Mouse (Mus musculus) CH12.LX (cell line): ENCODE measurements around the gene Mettl26. TPM values are rescaled to one million over a fixed set of nuclear protein-coding genes. Genes with fewer than 3 reads are reported as not detected.
A peak's percentile ranks its signal among the peaks of the same experiment; 100 is the strongest.

ENCODE experiments used
- DNase-seq: peaks from one replicate; pipeline ENCODE4 v3.0.0-alpha.2; 2013; ENCODE audit errors: extremely low read depth
- H3K27ac ChIP-seq: 2 replicates; pipeline ENCODE4 v1.5.1; 2012; ENCODE audit warnings: low read depth, mild to moderate bottlenecking, control low read depth, moderate library complexity; ENCODE audit not compliant: insufficient read depth
- H3K27me3 ChIP-seq: replicated peaks from 2 replicates; pipeline ENCODE3; 2012; ENCODE audit warnings: inconsistent platforms
- H3K36me3 ChIP-seq, 2 experiments: replicated peaks in 1 of 2; 2 replicates each; pipeline versions ENCODE3 to v1.6.1; 2012; ENCODE audit warnings: inconsistent platforms in 1 of 2, low read length in 1 of 2, mild to moderate bottlenecking in 1 of 2, mixed read lengths in 1 of 2, moderate library complexity in 1 of 2; ENCODE audit not compliant: control insufficient read depth in 1 of 2, insufficient read depth in 1 of 2
- H3K4me1 ChIP-seq, 2 experiments: 2 replicates each; pipeline ENCODE4 v1.6.1; 2012; ENCODE audit warnings: inconsistent platforms in 1 of 2, moderate library complexity in 1 of 2; ENCODE audit not compliant: insufficient read depth in 2 of 2, control insufficient read depth in 1 of 2
- H3K4me2 ChIP-seq: 2 replicates; pipeline ENCODE4 v1.6.1; 2012; ENCODE audit warnings: low read depth, mild to moderate bottlenecking, control low read depth; ENCODE audit not compliant: poor library complexity, insufficient read depth, severe bottlenecking
- H3K4me3 ChIP-seq, 3 experiments: fragments of 150-350 bp in 1 of 3; sonication (generic) in 1 of 3; replicated peaks in 1 of 3; 2 replicates each; pipeline versions ENCODE3 to v1.5.1; 2011 to 2012; ENCODE audit warnings: low read depth in 2 of 3, low read length in 2 of 3, mild to moderate bottlenecking in 2 of 3, moderate library complexity in 2 of 3, control low read depth in 1 of 3, improper control_type of control experiment in 1 of 3, inconsistent platforms in 1 of 3, mixed read lengths in 1 of 3; ENCODE audit not compliant: poor library complexity in 1 of 3
- H3K79me2 ChIP-seq: replicated peaks from 2 replicates; pipeline ENCODE4 v1.6.1; 2012; ENCODE audit warnings: mild to moderate bottlenecking, moderate library complexity; ENCODE audit not compliant: control insufficient read depth, poor library complexity, insufficient read depth, severe bottlenecking; ENCODE audit errors: extremely low read depth
- H3K9ac ChIP-seq: 2 replicates; pipeline ENCODE4 v1.6.1; 2012; ENCODE audit warnings: low read depth, mild to moderate bottlenecking, control low read depth, moderate library complexity; ENCODE audit not compliant: insufficient read depth
- H3K9me3 ChIP-seq: replicated peaks from 2 replicates; pipeline ENCODE3; 2012; ENCODE audit warnings: low read length, inconsistent platforms, mixed read lengths
- CHD1 ChIP-seq: IDR thresholded peaks from 2 replicates; pipeline ENCODE4 v1.6.1; 2012; ENCODE audit warnings: low read depth, low read length, improper control_type of control experiment, inconsistent platforms
- CHD2 ChIP-seq: IDR thresholded peaks from 2 replicates; pipeline ENCODE4 v1.6.1; 2011; ENCODE audit warnings: low read length, improper control_type of control experiment
- CTCF ChIP-seq, 2 experiments: IDR thresholded peaks in 1 of 2; conservative IDR thresholded peaks in 1 of 2; 2 replicates each; pipeline ENCODE4 v1.5.1; 2011 to 2012; ENCODE audit warnings: low read depth in 2 of 2, low read length in 2 of 2, improper control_type of control experiment in 1 of 2, inconsistent platforms in 1 of 2, mild to moderate bottlenecking in 1 of 2, moderate library complexity in 1 of 2
- E2F4 ChIP-seq: IDR thresholded peaks from 2 replicates; pipeline ENCODE4 v1.6.1; 2011; ENCODE audit warnings: low read depth, low read length, improper control_type of control experiment; ENCODE audit not compliant: insufficient replicate concordance
- ELF1 ChIP-seq: IDR thresholded peaks from 2 replicates; pipeline ENCODE4 v1.6.1; 2014; ENCODE audit warnings: low read depth, mild to moderate bottlenecking, inconsistent platforms, low read length, improper control_type of control experiment
- EP300 ChIP-seq: IDR thresholded peaks from 2 replicates; pipeline ENCODE4 v1.6.1; 2011; ENCODE audit warnings: low read length, improper control_type of control experiment
- GABPA ChIP-seq: IDR thresholded peaks from 2 replicates; pipeline ENCODE4 v1.6.1; 2012; ENCODE audit warnings: low read depth, low read length, improper control_type of control experiment, inconsistent platforms; ENCODE audit not compliant: insufficient replicate concordance
- HCFC1 ChIP-seq: IDR thresholded peaks from 2 replicates; pipeline ENCODE4 v1.6.1; 2012; ENCODE audit warnings: low read depth, mild to moderate bottlenecking, inconsistent platforms, low read length, improper control_type of control experiment
- JUN ChIP-seq: IDR thresholded peaks from 2 replicates; pipeline ENCODE4 v1.6.1; 2011; ENCODE audit warnings: low read depth, mild to moderate bottlenecking, low read length, improper control_type of control experiment, moderate library complexity; ENCODE audit not compliant: insufficient read depth
- MAX ChIP-seq: IDR thresholded peaks from 2 replicates; pipeline ENCODE4 v1.6.1; 2011; ENCODE audit warnings: low read length, improper control_type of control experiment
- MXI1 ChIP-seq: IDR thresholded peaks from 2 replicates; pipeline ENCODE4 v1.6.1; 2011; ENCODE audit warnings: mild to moderate bottlenecking, low read depth, low read length, improper control_type of control experiment
- MYC ChIP-seq: IDR thresholded peaks from 2 replicates; pipeline ENCODE4 v1.6.1; 2011; ENCODE audit warnings: low read depth, mild to moderate bottlenecking, improper control_type of control experiment, low read length
- NELFE ChIP-seq: IDR thresholded peaks from 2 replicates; pipeline ENCODE4 v1.6.1; 2011; ENCODE audit warnings: low read depth, low read length, improper control_type of control experiment
- PAX5 ChIP-seq: IDR thresholded peaks from 2 replicates; pipeline ENCODE4 v1.6.1; 2012; ENCODE audit warnings: low read length, inconsistent platforms, mixed read lengths
- POLR2AphosphoS2 ChIP-seq: IDR thresholded peaks from 2 replicates; pipeline ENCODE4 v1.6.1; 2011; ENCODE audit warnings: low read depth, low read length, improper control_type of control experiment
- RAD21 ChIP-seq: IDR thresholded peaks from 2 replicates; pipeline ENCODE4 v1.6.1; 2011; ENCODE audit warnings: low read depth, mild to moderate bottlenecking, low read length, improper control_type of control experiment, moderate library complexity
- RCOR1 ChIP-seq: conservative IDR thresholded peaks from 2 replicates; pipeline ENCODE4 v1.6.1; 2012; ENCODE audit warnings: low read depth, mild to moderate bottlenecking, inconsistent platforms, low read length, improper control_type of control experiment
- SIN3A ChIP-seq: IDR thresholded peaks from 2 replicates; pipeline ENCODE4 v1.6.1; 2012; ENCODE audit warnings: low read length, improper control_type of control experiment, inconsistent platforms
- SMC3 ChIP-seq: IDR thresholded peaks from 2 replicates; pipeline ENCODE4 v1.6.1; 2011; ENCODE audit warnings: low read depth, low read length, improper control_type of control experiment
- USF1 ChIP-seq: IDR thresholded peaks from 2 replicates; pipeline ENCODE4 v1.6.1; 2014; ENCODE audit warnings: low read depth, mild to moderate bottlenecking, inconsistent platforms, low read length, improper control_type of control experiment
- USF2 ChIP-seq: conservative IDR thresholded peaks from 2 replicates; pipeline ENCODE4 v1.6.1; 2011; ENCODE audit warnings: low read depth, low read length, improper control_type of control experiment
- ZKSCAN1 ChIP-seq: IDR thresholded peaks from 2 replicates; pipeline ENCODE4 v1.6.1; 2012; ENCODE audit warnings: low read depth, inconsistent platforms, low read length, improper control_type of control experiment, borderline replicate concordance
- dilution Hi-C: fragments of 300-500 bp; cut with MboI; formaldehyde crosslinking; loops from 2 replicates; pipeline ENCODE4 v1.14.3; 2020; ENCODE audit warnings: low sequenced_read_pairs; ENCODE audit not compliant: extremely low pct_unique_long_range_greater_than_20kb, extremely low pct_ligation_motif_present
- in situ Hi-C: fragments of 300-500 bp; cut with MboI; formaldehyde crosslinking; loops from 3 replicates; pipeline ENCODE4 v1.14.3; 2019; ENCODE audit warnings: low sequenced_read_pairs, low pct_ligation_motif_present, low pct_unique_long_range_greater_than_20kb, mixed read lengths
- polyA plus RNA-seq: library from polyadenylated mRNA; unstranded; fragments of >175 nt; gene quantifications from 2 replicates; pipeline ENCODE4 v1.2.1, GENCODE M21; 2012; ENCODE audit warnings: low read depth; ENCODE audit not compliant: insufficient read length
- total RNA-seq, 2 experiments: library from RNA; depleted of rRNA; stranded (reverse); fragments of 300-350 nt in 1 of 2; fragments of >200 nt in 1 of 2; gene quantifications; 2 replicates each; pipeline ENCODE4 v1.2.3; 2012 to 2014

Gene Mettl26
- total and polyA plus RNA-seq, 3 experiments = 29.8 to 52.5 (median 33.0) TPM

DNA sequence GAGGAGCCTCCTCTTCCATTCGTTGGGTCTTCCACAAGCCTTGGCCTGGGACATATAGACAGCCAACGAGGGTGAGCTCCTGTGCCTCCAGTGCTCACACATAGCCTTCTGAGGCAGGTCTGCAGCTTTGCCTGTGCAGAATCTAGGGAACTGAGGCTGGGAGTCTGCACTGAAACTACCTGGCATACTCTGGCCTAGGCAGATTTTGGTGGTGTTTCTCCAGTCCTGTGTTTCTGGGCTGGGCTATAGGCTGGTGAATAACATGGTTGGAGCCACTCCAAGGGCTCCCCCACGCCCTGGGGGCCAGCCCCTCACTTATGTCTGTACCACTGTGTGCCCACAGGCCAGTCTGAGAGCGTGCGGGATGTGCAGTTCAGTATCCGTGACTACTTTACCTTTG, 49.6 kb upstream of the Mettl26 start:
- H3K4me1 ChIP-seq = peaks cover 19 to 43% of the 10 kb centered on the region in 2 experiments
- peak overlapping the region; percentile 85; the same call in 1 of the 2 replicates for H3K4me2 ChIP-seq
- peaks cover 36 to 53% of the 10 kb centered on the region in 2 experiments for H3K36me3 ChIP-seq
- H3K27me3 ChIP-seq = peaks cover 21% of the 10 kb centered on the region
- no peak for TF ChIP-seq ZKSCAN1
- TF ChIP-seq USF1 = no peak
- no peak for TF ChIP-seq PAX5
- TF ChIP-seq NELFE = no peak
- TF ChIP-seq MXI1 = no peak
- no peak for TF ChIP-seq RCOR1
- no peak for TF ChIP-seq GABPA
- TF ChIP-seq MYC = no peak
- no peak for TF ChIP-seq POLR2AphosphoS2
- TF ChIP-seq CTCF (conservative IDR thresholded peaks at IDR 0.05 in 1 of 2, IDR thresholded peaks at IDR 0.05 in 1 of 2; ENCODE audit: low read depth in 2 of 2, low read length in 2 of 2) = no peak
- no peak for TF ChIP-seq CHD2
- TF ChIP-seq RAD21 = no peak
- no peak for TF ChIP-seq MAX
- no peak for TF ChIP-seq JUN
- no peak for TF ChIP-seq EP300
- TF ChIP-seq HCFC1 = no peak
- TF ChIP-seq CHD1 = no peak
- no peak for TF ChIP-seq ELF1
- H3K27ac ChIP-seq = no peak overlapping the region
- H3K9ac ChIP-seq = no peak overlapping the region
- in situ Hi-C loops (no loop called here), dilution Hi-C loops (no loop called here)
- no peaks in the 10 kb centered on the region for H3K79me2 ChIP-seq
- H3K9me3 ChIP-seq = no peaks in the 10 kb centered on the region
- DNase-seq = no peak
- H3K4me3 ChIP-seq = peak overlapping the region in 1 of 3 experiments; percentile 10

DNA sequence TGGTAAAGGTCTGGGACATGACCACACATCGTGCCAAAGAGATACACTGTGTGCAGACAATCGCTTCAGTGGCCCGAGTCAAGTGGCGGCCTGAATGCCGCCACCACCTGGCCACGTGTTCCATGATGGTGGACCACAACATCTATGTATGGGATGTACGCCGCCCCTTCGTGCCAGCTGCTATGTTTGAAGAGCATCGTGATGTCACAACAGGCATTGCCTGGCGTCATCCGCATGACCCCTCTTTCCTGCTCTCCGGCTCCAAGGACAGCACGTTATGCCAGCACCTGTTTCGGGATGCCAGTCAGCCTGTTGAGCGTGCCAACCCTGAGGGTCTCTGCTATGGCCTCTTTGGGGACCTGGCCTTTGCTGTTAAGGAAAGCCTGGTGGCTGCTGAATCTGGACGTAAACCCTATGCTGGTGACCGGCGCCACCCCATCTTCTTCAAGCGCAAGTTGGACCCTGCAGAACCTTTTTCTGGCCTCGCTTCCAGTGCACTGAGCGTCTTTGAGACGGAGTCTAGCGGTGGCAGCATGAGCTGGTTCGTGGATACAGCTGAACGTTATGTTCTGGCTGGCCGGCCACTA, 48.8 kb upstream of the Mettl26 start:
- Histone ChIP-seq H3K9me3 (no peaks in the 10 kb centered on the region), H3K27ac (no peak overlapping the region), H3K4me3 (no peak overlapping the region), H3K4me2 (no peak overlapping the region), H3K4me1 (peaks cover 19 to 49% of the 10 kb centered on the region in 2 experiments), H3K9ac (no peak overlapping the region), H3K79me2 (peaks cover under 1% of the 10 kb centered on the region; the same call in 1 of the 2 replicates), H3K36me3 (peaks cover 43 to 61% of the 10 kb centered on the region in 2 experiments), H3K27me3 (peaks cover 14% of the 10 kb centered on the region)
- dilution Hi-C loops = no loop called here
- TF ChIP-seq JUN (no peak), RAD21 (no peak), SIN3A (no peak), NELFE (no peak), GABPA (no peak), USF2 (no peak), E2F4 (no peak), SMC3 (no peak)
- in situ Hi-C loops = no loop called here
- DNase-seq = no peak
